In the genomic region with DNA sequence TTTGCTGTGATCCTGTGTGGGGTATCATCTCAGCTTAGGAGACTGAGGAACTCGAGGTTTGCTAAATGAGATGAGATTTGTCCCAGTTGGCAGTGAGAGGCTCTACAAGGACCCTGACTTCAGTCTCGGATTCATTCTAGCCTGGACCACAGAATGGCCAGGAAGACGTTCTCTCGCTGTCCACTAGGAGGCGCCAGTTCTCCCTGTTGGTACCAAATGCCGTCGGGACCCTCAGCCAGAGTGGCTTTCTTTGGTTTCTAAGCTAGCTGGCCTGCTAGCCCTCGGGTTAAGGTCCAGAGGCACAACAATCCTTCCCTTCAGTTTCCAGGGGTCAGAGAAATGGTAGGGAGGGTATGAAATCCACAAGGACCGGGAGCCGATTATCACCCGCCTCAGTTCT, we compare ENCODE assay signal across 9 mouse cellular contexts. TPM values are rescaled to one million over a fixed set of nuclear protein-coding genes. Genes with fewer than 3 reads are reported as not detected.
DNase-seq lines count a peak whose midpoint lies in the region; ATAC-seq lines count a peak whose summit lies in the region.
"Had no signal": no experiment of that assay in that cellular context is flagged by ENCODE, and none has a peak within 500 bp of the region (broad histone marks: within the 10 kb centered on the region; RNA-seq: fewer than 3 reads in every experiment).

No protein-coding gene starts in this region.

- H3K4me2 ChIP-seq in heart, embryonic 16.5 days (ENCODE audit: low read depth, low read length) = no peak overlapping the region
- H3K4me2 ChIP-seq in neural tube, embryonic 15.5 days = no peak overlapping the region

- H3K9me3 ChIP-seq in heart, embryonic 16.5 days (replicated peaks; ENCODE audit: control insufficient read depth, low read length) = no peaks in the 10 kb centered on the region
- H3K9me3 ChIP-seq in limb, embryonic 10.5 days (replicated peaks) = no peaks in the 10 kb centered on the region
- no peaks in the 10 kb centered on the region for H3K9me3 ChIP-seq in neural tube, embryonic 15.5 days (replicated peaks)

- H3K4me1 ChIP-seq in heart, embryonic 16.5 days (ENCODE audit: control insufficient read depth, insufficient read depth, low read length) = peaks cover 14% of the 10 kb centered on the region
- peaks cover 30% of the 10 kb centered on the region for H3K4me1 ChIP-seq in limb, embryonic 10.5 days
- peaks cover 27% of the 10 kb centered on the region for H3K4me1 ChIP-seq in neural tube, embryonic 15.5 days

- no peak for ATAC-seq in heart, embryonic 16.5 days (replicated peaks; ENCODE audit: extremely low read depth, insufficient read depth, low FRiP score)
- 0 out of 2 replicates have a peak, but pooled peaks have one; percentile 28 for ATAC-seq in neural tube, embryonic 15.5 days (ENCODE audit: low FRiP score)
- ATAC-seq in erythroid progenitor cell, adult 5-6 weeks (replicated peaks; ENCODE audit: low FRiP score, poor library complexity, severe bottlenecking) = no peak

- H3K4me3 ChIP-seq in heart, embryonic 16.5 days (ENCODE audit: low read length) = no peak overlapping the region
- H3K4me3 ChIP-seq in limb, embryonic 10.5 days = no peak overlapping the region
- H3K4me3 ChIP-seq in neural tube, embryonic 15.5 days (replicated peaks) = no peak overlapping the region
- H3K4me3 ChIP-seq: erythroblast, embryonic 14.5 days had no signal

- peaks cover 10% of the 10 kb centered on the region for H3K27me3 ChIP-seq in heart, embryonic 16.5 days (ENCODE audit: control insufficient read depth, insufficient read depth, low read length)
- peaks cover 81% of the 10 kb centered on the region for H3K27me3 ChIP-seq in limb, embryonic 10.5 days (ENCODE audit: low read depth, poor library complexity, severe bottlenecking)
- H3K27me3 ChIP-seq in neural tube, embryonic 15.5 days (replicated peaks) = peaks cover 9% of the 10 kb centered on the region; the same call in 1 of the 2 replicates

- H3K27ac ChIP-seq in heart, embryonic 16.5 days (ENCODE audit: low read length) = peak overlapping the region; percentile 24
- H3K27ac ChIP-seq in limb, embryonic 10.5 days = no peak overlapping the region
- H3K27ac ChIP-seq in neural tube, embryonic 15.5 days (replicated peaks) = peak overlapping the region; percentile 61; the same call in 1 of the 2 replicates

- peak; percentile 67 for DNase-seq in layer of hippocampus, adult 11-12 months (ENCODE audit: low spot score)
- DNase-seq in layer of hippocampus, adult 9-10 months (ENCODE audit: low spot score) = no peak
- peak; percentile 12 for DNase-seq in adipocyte (ENCODE audit: low spot score)
- DNase-seq in embryo, embryonic 10.5 days (ENCODE audit: low spot score) = peak; percentile 92
- peak; percentile 84 for DNase-seq in limb, embryonic 10.5 days (ENCODE audit: low spot score)

- no peak overlapping the region for H3K9ac ChIP-seq in heart, embryonic 16.5 days (ENCODE audit: low read length)
- no peak overlapping the region for H3K9ac ChIP-seq in neural tube, embryonic 15.5 days (replicated peaks)

- no peaks in the 10 kb centered on the region for H3K36me3 ChIP-seq in heart, embryonic 16.5 days (ENCODE audit: control insufficient read depth, insufficient read depth)
- H3K36me3 ChIP-seq in limb, embryonic 10.5 days = no peaks in the 10 kb centered on the region
- no peaks in the 10 kb centered on the region for H3K36me3 ChIP-seq in neural tube, embryonic 15.5 days

- 19% methylated on average over 11 of the region's 11 CpGs for WGBS in heart, embryonic 16.5 days
- WGBS in limb, embryonic 10.5 days = 18% methylated on average over 11 of the region's 11 CpGs
- 16% methylated on average over 11 of the region's 11 CpGs for WGBS in neural tube, embryonic 15.5 days

RNA-seq across cellular contexts. Expression of a gene that starts 36.5 kb away (rescaled TPM):
- polyA plus RNA-seq in heart, embryonic 16.5 days (2015; fragmentation: Nextera tagmentation; extraction: Ambion mirVana) = 0.89 and 0.92 TPM in 2 replicates
- polyA plus RNA-seq in limb, embryonic 10.5 days (2016; fragmentation: Nextera tagmentation; extraction: Ambion mirVana) = 1.8 and 2.2 TPM in 2 replicates
- 11.2 and 12.2 TPM in 2 replicates for polyA plus RNA-seq in neural tube, embryonic 15.5 days (2015; fragmentation: Nextera tagmentation; extraction: Ambion mirVana)
- total RNA-seq in erythroid progenitor cell, adult 5-6 weeks (2015; ENCODE audit: low replicate concordance) = not detected in 2 replicates
- not detected in 2 replicates for total RNA-seq in erythroid progenitor cell, adult 5-6 weeks (2017; ENCODE audit: low replicate concordance)

RNA-seq across cellular contexts. Expression of a gene that starts 47.7 kb away (rescaled TPM):
- polyA plus RNA-seq in heart, embryonic 16.5 days (2015; fragmentation: Nextera tagmentation; extraction: Ambion mirVana) = 0.49 and 0.80 TPM in 2 replicates
- polyA plus RNA-seq in limb, embryonic 10.5 days (2016; fragmentation: Nextera tagmentation; extraction: Ambion mirVana) = 0.33 and 0.41 TPM in 2 replicates
- polyA plus RNA-seq in neural tube, embryonic 15.5 days (2015; fragmentation: Nextera tagmentation; extraction: Ambion mirVana) = 10.4 and 17.3 TPM in 2 replicates
- not detected in 2 replicates for total RNA-seq in erythroid progenitor cell, adult 5-6 weeks (2015; ENCODE audit: low replicate concordance)
- not detected in 2 replicates for total RNA-seq in erythroid progenitor cell, adult 5-6 weeks (2017; ENCODE audit: low replicate concordance)
- polyA plus RNA-seq: erythroblast, embryonic 14.5 days had no signal
